Mouse (Mus musculus): Measurements from ENCODE around the gene Fam83f. TPM values are rescaled to one million over a fixed set of nuclear protein-coding genes. Genes with fewer than 3 reads are reported as not detected.

Fam83f gene
- polyA plus RNA-seq, 1 experiment from 2014 or later, result 0.19 TPM

Small RNA genes within 50 kb of the gene (microRNA-seq; reads per million reads assigned to microRNA genes)
- gene Mir6957 (ENCODE audit: borderline number of aligned reads), result not detected

Other genes starting within 250 kb of the Fam83f start
- gene Enthd1, start 106.7 kb upstream of the Fam83f start, polyA plus RNA-seq (2014; fragmentation: Nextera tagmentation; extraction: Ambion mirVana), result not detected in 2 replicates
- 12.8 and 16.0 TPM in 2 replicates for gene Grap2, start 99.3 kb upstream of the Fam83f start, polyA plus RNA-seq (2014; fragmentation: Nextera tagmentation; extraction: Ambion mirVana)
- gene Tnrc6b, start 39.5 kb downstream of the Fam83f start, polyA plus RNA-seq (2014; fragmentation: Nextera tagmentation; extraction: Ambion mirVana), result 16.7 and 17.9 TPM in 2 replicates